In genomic region chr11:63678382-63678905, GRCm38 (mm10) we compare ENCODE assay signal across 14 mouse cellular contexts.
A peak's percentile ranks its signal among the peaks of the same experiment; 100 is the strongest.
DNase-seq lines count a peak whose midpoint lies in the region; ATAC-seq lines count a peak whose summit lies in the region.
"Had no signal": no experiment of that assay in that cellular context is flagged by ENCODE, and none has a peak within 500 bp of the region (broad histone marks: within the 10 kb centered on the region; RNA-seq: fewer than 3 reads in every experiment).

No protein-coding gene starts in this region.

- H3K9ac ChIP-seq in embryonic facial prominence, embryonic 14.5 days (ENCODE audit: low read depth, low read length): no peak overlapping the region
- H3K9ac ChIP-seq in hindbrain, embryonic 13.5 days: no peak overlapping the region
- no peak overlapping the region for H3K9ac ChIP-seq in midbrain, embryonic 16.5 days (ENCODE audit: low read depth, low read length)
- no peak overlapping the region for H3K9ac ChIP-seq in heart, embryonic 11.5 days (ENCODE audit: low read depth, low read length)
- H3K9ac ChIP-seq: liver, embryonic 12.5 days had no signal

- peaks cover 10% of the 10 kb centered on the region for H3K27me3 ChIP-seq in heart, embryonic 10.5 days (ENCODE audit: insufficient read depth, poor library complexity, severe bottlenecking)
- H3K27me3 ChIP-seq in embryonic facial prominence, embryonic 14.5 days (replicated peaks; ENCODE audit: control insufficient read depth, insufficient read depth, low read length): no peaks in the 10 kb centered on the region
- 0 out of 2 replicates have a peak, but pooled peaks cover 2% of the 10 kb centered on the region for H3K27me3 ChIP-seq in hindbrain, embryonic 13.5 days
- H3K27me3 ChIP-seq in midbrain, embryonic 16.5 days (ENCODE audit: control insufficient read depth, insufficient read depth, low read depth, low read length): no peaks in the 10 kb centered on the region
- H3K27me3 ChIP-seq in heart, embryonic 11.5 days (ENCODE audit: control insufficient read depth, insufficient read depth, low read length): no peaks in the 10 kb centered on the region

- no peak overlapping the region for H3K4me2 ChIP-seq in embryonic facial prominence, embryonic 14.5 days (ENCODE audit: low read depth, low read length)
- no peak overlapping the region for H3K4me2 ChIP-seq in hindbrain, embryonic 13.5 days
- 0 out of 2 replicates have a peak overlapping the region, but pooled peaks have one; percentile 12 for H3K4me2 ChIP-seq in midbrain, embryonic 16.5 days (ENCODE audit: low read length)
- no peak overlapping the region for H3K4me2 ChIP-seq in heart, embryonic 11.5 days
- H3K4me2 ChIP-seq: liver, embryonic 12.5 days had no signal

- no peak overlapping the region for H3K4me3 ChIP-seq in heart, embryonic 10.5 days
- no peak overlapping the region for H3K4me3 ChIP-seq in embryonic facial prominence, embryonic 14.5 days (ENCODE audit: low read depth, low read length)
- H3K4me3 ChIP-seq in hindbrain, embryonic 13.5 days: no peak overlapping the region
- no peak overlapping the region for H3K4me3 ChIP-seq in midbrain, embryonic 16.5 days (ENCODE audit: low read depth, low read length)
- no peak overlapping the region for H3K4me3 ChIP-seq in heart, embryonic 11.5 days (ENCODE audit: low read depth, low read length)
- H3K4me3 ChIP-seq: liver, embryonic 12.5 days had no signal

- H3K4me1 ChIP-seq in heart, embryonic 10.5 days: no peaks in the 10 kb centered on the region
- H3K4me1 ChIP-seq in embryonic facial prominence, embryonic 14.5 days (ENCODE audit: control insufficient read depth, insufficient read depth, low read length): no peaks in the 10 kb centered on the region
- peaks cover 12% of the 10 kb centered on the region for H3K4me1 ChIP-seq in hindbrain, embryonic 13.5 days (replicated peaks)
- H3K4me1 ChIP-seq in midbrain, embryonic 16.5 days (ENCODE audit: control insufficient read depth, insufficient read depth, low read length): peaks cover 9% of the 10 kb centered on the region; the same call in 1 of the 2 replicates
- H3K4me1 ChIP-seq in heart, embryonic 11.5 days (ENCODE audit: control insufficient read depth, insufficient read depth, low read length): no peaks in the 10 kb centered on the region
- H3K4me1 ChIP-seq: liver, embryonic 12.5 days had no signal

- no peak overlapping the region for H3K27ac ChIP-seq in heart, embryonic 10.5 days
- H3K27ac ChIP-seq in embryonic facial prominence, embryonic 14.5 days (replicated peaks; ENCODE audit: low read depth, low read length): no peak overlapping the region
- peak overlapping the region; percentile 50; the same call in 1 of the 2 replicates for H3K27ac ChIP-seq in hindbrain, embryonic 13.5 days
- H3K27ac ChIP-seq in midbrain, embryonic 16.5 days (ENCODE audit: low read length): 0 out of 2 replicates have a peak overlapping the region, but pooled peaks have one; percentile 19
- no peak overlapping the region for H3K27ac ChIP-seq in heart, embryonic 11.5 days (ENCODE audit: low read depth, low read length)
- H3K27ac ChIP-seq: liver, embryonic 12.5 days had no signal

- no peaks in the 10 kb centered on the region for H3K9me3 ChIP-seq in heart, embryonic 10.5 days
- H3K9me3 ChIP-seq in embryonic facial prominence, embryonic 14.5 days (ENCODE audit: control insufficient read depth, low read length): no peaks in the 10 kb centered on the region
- H3K9me3 ChIP-seq in hindbrain, embryonic 13.5 days: no peaks in the 10 kb centered on the region
- H3K9me3 ChIP-seq in midbrain, embryonic 16.5 days (replicated peaks; ENCODE audit: control insufficient read depth, low read length, poor library complexity, severe bottlenecking): no peaks in the 10 kb centered on the region
- H3K9me3 ChIP-seq in heart, embryonic 11.5 days (replicated peaks; ENCODE audit: control insufficient read depth, low read length): no peaks in the 10 kb centered on the region
- H3K9me3 ChIP-seq: liver, embryonic 12.5 days had no signal

- DNase-seq in heart, embryonic 10.5 days (ENCODE audit: low spot score): peak; percentile 56
- DNase-seq in heart, adult 18-20 months: no peak
- DNase-seq in embryonic facial prominence, embryonic 14.5 days (ENCODE audit: low spot score): peak; percentile 23
- no peak for DNase-seq in left cerebral cortex, adult 11 months (ENCODE audit: low spot score)
- DNase-seq: cerebellum, adult 11 months; kidney, adult 9 months; layer of hippocampus, postnatal 36 days; left cerebral cortex, postnatal 4 days had no signal

- 87% methylated on average over 17 of the region's 17 CpGs for whole genome bisulfite sequencing in heart, embryonic 10.5 days
- 70% methylated on average over 17 of the region's 17 CpGs for WGBS in embryonic facial prominence, embryonic 14.5 days
- WGBS in hindbrain, embryonic 13.5 days: 38% methylated on average over 17 of the region's 17 CpGs
- 26% methylated on average over 17 of the region's 17 CpGs for WGBS in midbrain, embryonic 16.5 days
- 86% methylated on average over 17 of the region's 17 CpGs for WGBS in heart, embryonic 11.5 days (ENCODE audit: insufficient replicate concordance)

- no peak for ATAC-seq in embryonic facial prominence, embryonic 14.5 days (ENCODE audit: low read depth)
- no peak for ATAC-seq in hindbrain, embryonic 13.5 days (ENCODE audit: low FRiP score)
- ATAC-seq in midbrain, embryonic 16.5 days: no peak
- no peak for ATAC-seq in frontal cortex, adult (ENCODE audit: low TSS enrichment)
- ATAC-seq in heart, embryonic 11.5 days (replicated peaks; ENCODE audit: insufficient number of reproducible peaks, low FRiP score, low TSS enrichment): no peak
- ATAC-seq: activated CD4-positive, CD25-positive, alpha-beta regulatory T cell, adult 4 months; liver, embryonic 12.5 days had no signal

- no peaks in the 10 kb centered on the region for H3K36me3 ChIP-seq in heart, embryonic 10.5 days
- no peaks in the 10 kb centered on the region for H3K36me3 ChIP-seq in embryonic facial prominence, embryonic 14.5 days (ENCODE audit: control insufficient read depth, insufficient read depth, low read length)
- H3K36me3 ChIP-seq in hindbrain, embryonic 13.5 days: no peaks in the 10 kb centered on the region
- H3K36me3 ChIP-seq in midbrain, embryonic 16.5 days (ENCODE audit: control insufficient read depth, insufficient read depth, low read length): no peaks in the 10 kb centered on the region
- H3K36me3 ChIP-seq in heart, embryonic 11.5 days (ENCODE audit: control insufficient read depth, insufficient read depth, low read length): no peaks in the 10 kb centered on the region
- H3K36me3 ChIP-seq: liver, embryonic 12.5 days had no signal

Comparison
In these comparisons a context has a peak if more than half of its experiments do, and no peak if none do; other contexts are left out.
1. DNase-seq: peak in heart, embryonic 10.5 days (single experiment) and embryonic facial prominence, embryonic 14.5 days (single experiment); none in heart, adult 18-20 months (0 of 2) and left cerebral cortex, adult 11 months (single experiment).
2. H3K27ac ChIP-seq: peak in hindbrain, embryonic 13.5 days (single experiment) and midbrain, embryonic 16.5 days (single experiment); none in heart, embryonic 10.5 days (single experiment), embryonic facial prominence, embryonic 14.5 days (single experiment) and heart, embryonic 11.5 days (single experiment).